Mouse (Mus musculus) stomach, postnatal 0 days (tissue): ENCODE measurements at regions not wholly inside any gene's neighbourhood (a gene's known extent, or its start where the extent isn't known, plus 50 kb on each side); places are given as distances from the start of the nearest gene placed in this dataset.

Experiments used
- CTCF ChIP-seq: IDR thresholded peaks from 2 replicates; pipeline ENCODE4 v1.5.1; 2016; ENCODE audit warnings: antibody characterized with exemption, low read depth, mild to moderate bottlenecking, moderate library complexity
- EP300 ChIP-seq: optimal IDR thresholded peaks from 2 replicates; pipeline ENCODE3; 2016; ENCODE audit warnings: antibody characterized with exemption

DNA sequence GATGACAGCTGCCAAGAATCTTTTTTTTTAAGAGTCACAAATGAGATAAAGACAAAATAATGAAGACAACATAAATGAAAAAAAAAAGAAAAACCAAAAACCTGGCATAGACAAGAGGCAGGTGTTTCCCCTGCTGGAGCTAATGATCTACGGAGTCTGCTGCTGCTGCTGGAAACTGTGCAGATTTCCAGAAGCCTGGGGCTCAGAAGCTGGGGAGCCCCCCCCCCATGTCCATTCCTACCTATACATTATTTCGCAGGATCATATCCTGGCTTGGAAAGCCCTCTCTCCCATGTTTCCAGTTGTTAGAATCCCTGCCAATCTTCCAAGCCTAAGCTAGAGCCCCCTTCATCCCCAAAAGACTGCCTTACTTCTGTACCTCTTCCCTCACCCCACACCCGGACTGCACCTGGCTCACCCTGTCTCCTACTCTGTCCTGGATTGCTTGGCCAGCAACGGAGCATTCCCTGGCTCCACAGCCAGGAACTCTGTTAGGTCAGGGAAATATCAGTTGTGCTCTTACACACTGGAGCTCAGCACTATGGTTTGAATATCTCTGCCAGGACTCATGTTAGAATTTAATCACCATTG, 218.6 kb upstream of the Six2 start:
- TF ChIP-seq CTCF (no peak), EP300 (no peak)
